Mouse (Mus musculus) ES-Bruce4 (cell line): Measurements from ENCODE around the gene Apba1. TPM values are rescaled to one million over a fixed set of nuclear protein-coding genes. Genes with fewer than 3 reads are reported as not detected.

ENCODE experiments used
- H3K27ac ChIP-seq: 2 replicates; pipeline ENCODE4 v1.5.1; 2012; ENCODE audit warnings: low read length, inconsistent platforms; ENCODE audit not compliant: insufficient read depth
- H3K27me3 ChIP-seq: 2 replicates; pipeline ENCODE4 v1.6.1; 2012; ENCODE audit warnings: mild to moderate bottlenecking, low read length, inconsistent platforms; ENCODE audit not compliant: control insufficient read depth, poor library complexity, insufficient read depth, severe bottlenecking
- H3K36me3 ChIP-seq: 2 replicates; pipeline ENCODE4 v1.6.1; 2012; ENCODE audit warnings: inconsistent platforms, mild to moderate bottlenecking, low read length, moderate library complexity; ENCODE audit not compliant: control insufficient read depth, poor library complexity, insufficient read depth, severe bottlenecking
- H3K4me1 ChIP-seq: one replicate; pipeline ENCODE4 v1.8.1; 2011; ENCODE audit warnings: low read length; ENCODE audit not compliant: control insufficient read depth, insufficient read depth
- H3K4me3 ChIP-seq: 2 replicates; pipeline ENCODE4 v1.5.1; 2011; ENCODE audit warnings: low read depth, mild to moderate bottlenecking, low read length
- H3K9ac ChIP-seq: 2 replicates; pipeline ENCODE4 v1.6.1; 2012; ENCODE audit warnings: low read depth, mild to moderate bottlenecking, inconsistent platforms; ENCODE audit not compliant: poor library complexity, severe bottlenecking
- H3K9me3 ChIP-seq: replicated peaks from 2 replicates; pipeline ENCODE4 v1.6.1; 2012; ENCODE audit warnings: mild to moderate bottlenecking, low read length, inconsistent platforms; ENCODE audit not compliant: control insufficient read depth, poor library complexity, insufficient read depth, severe bottlenecking
- CTCF ChIP-seq: IDR thresholded peaks from one replicate; pipeline ENCODE4 v1.8.1; 2011; ENCODE audit warnings: low read depth, low read length
- EP300 ChIP-seq: IDR thresholded peaks from 2 replicates; pipeline ENCODE4 v1.6.1; 2011; ENCODE audit warnings: low read depth, low read length; ENCODE audit not compliant: insufficient read depth
- POLR2A ChIP-seq: IDR thresholded peaks from one replicate; pipeline ENCODE4 v1.8.1; 2011; ENCODE audit warnings: low read length; ENCODE audit not compliant: insufficient read depth
- polyA plus RNA-seq: library from polyadenylated mRNA; stranded (reverse); fragments of >200 nt; gene quantifications from 2 replicates; pipeline ENCODE4 v1.2.4, GENCODE M21; 2011; ENCODE audit warnings: low read depth; ENCODE audit not compliant: missing spikeins, insufficient read depth, insufficient read length

The Apba1 gene
- 0.16 and 0.50 TPM in 2 replicates for polyA plus RNA-seq

- TF ChIP-seq CTCF: no peak
- no peak for TF ChIP-seq POLR2A
- Histone ChIP-seq H3K9ac (peak within 1 kb of the TSS; percentile 25), H3K4me3 (peak within 1 kb of the TSS; percentile 70), H3K4me1 (no peaks in the 10 kb centered on the region), H3K27ac (no peak within 1 kb of the TSS), H3K36me3 (no peaks in the 10 kb centered on the region), H3K9me3 (no peaks in the 10 kb centered on the region), H3K27me3 (peaks cover 2% of the 10 kb centered on the region; the same call in 1 of the 2 replicates)
Observed at GRCm38 (mm10) chr19:23758554-23759321, at the start of gene Apba1. TSS of gene Apba1 (plus strand) at chr19:23758887.

GRCm38 (mm10) chr19:23746506-23746905 is 12.2 kb upstream of the Apba1 start:
- TF ChIP-seq POLR2A (no peak), CTCF (no peak), EP300 (no peak)
- no peak overlapping the region for H3K27ac ChIP-seq
- no peak overlapping the region for H3K9ac ChIP-seq
- no peaks in the 10 kb centered on the region for H3K27me3 ChIP-seq
- H3K4me1 ChIP-seq: no peaks in the 10 kb centered on the region
- no peaks in the 10 kb centered on the region for H3K9me3 ChIP-seq
- H3K4me3 ChIP-seq: no peak overlapping the region
- H3K36me3 ChIP-seq: no peaks in the 10 kb centered on the region

GRCm38 (mm10) chr19:23757011-23757410 is 1.7 kb upstream of the Apba1 start:
- Histone ChIP-seq H3K9ac (no peak overlapping the region), H3K4me3 (no peak overlapping the region), H3K27ac (no peak overlapping the region), H3K36me3 (no peaks in the 10 kb centered on the region), H3K4me1 (no peaks in the 10 kb centered on the region), H3K27me3 (no peaks in the 10 kb centered on the region; the same call in 1 of the 2 replicates), H3K9me3 (no peaks in the 10 kb centered on the region)
- TF ChIP-seq POLR2A: no peak
- peak; percentile 1 for TF ChIP-seq CTCF

GRCm38 (mm10) chr19:23757961-23758553 is 630 bp upstream of the Apba1 start:
- Histone ChIP-seq H3K27me3 (peaks cover 2% of the 10 kb centered on the region; the same call in 1 of the 2 replicates), H3K4me1 (no peaks in the 10 kb centered on the region), H3K27ac (no peak overlapping the region), H3K4me3 (peak overlapping the region; percentile 70), H3K9me3 (no peaks in the 10 kb centered on the region), H3K36me3 (no peaks in the 10 kb centered on the region), H3K9ac (peak overlapping the region; percentile 25)
- TF ChIP-seq CTCF (peak; percentile 85), EP300 (no peak)

- H3K4me3 ChIP-seq: peak overlapping the region; percentile 55
- no peaks in the 10 kb centered on the region for H3K4me1 ChIP-seq
- H3K36me3 ChIP-seq: no peaks in the 10 kb centered on the region
- H3K27me3 ChIP-seq: peaks cover 2% of the 10 kb centered on the region; the same call in 1 of the 2 replicates
- no peak for TF ChIP-seq CTCF
- TF ChIP-seq EP300: no peak
- TF ChIP-seq POLR2A: no peak
- H3K9ac ChIP-seq: no peak overlapping the region
- no peaks in the 10 kb centered on the region for H3K9me3 ChIP-seq
- no peak overlapping the region for H3K27ac ChIP-seq
Observed at GRCm38 (mm10) chr19:23759322-23759945, 747 bp downstream of the Apba1 start.

GRCm38 (mm10) chr19:23763371-23763770 is 4.7 kb downstream of the Apba1 start:
- Histone ChIP-seq H3K4me3 (no peak overlapping the region), H3K9ac (no peak overlapping the region), H3K4me1 (no peaks in the 10 kb centered on the region), H3K9me3 (no peaks in the 10 kb centered on the region), H3K27ac (no peak overlapping the region), H3K36me3 (no peaks in the 10 kb centered on the region), H3K27me3 (peaks cover 2% of the 10 kb centered on the region; the same call in 1 of the 2 replicates)
- TF ChIP-seq EP300 (no peak), POLR2A (no peak), CTCF (no peak)
